19 mouse cellular contexts compared by ENCODE assay signal in genomic region chr19:59628296-59629160, GRCm38 (mm10).
DNase-seq lines count a peak whose midpoint lies in the region; ATAC-seq lines count a peak whose summit lies in the region.
"Had no signal": no experiment of that assay in that cellular context is flagged by ENCODE, and none has a peak within 500 bp of the region (broad histone marks: within the 10 kb centered on the region; RNA-seq: fewer than 3 reads in every experiment).

No protein-coding gene starts in this region.

- no peaks in the 10 kb centered on the region for H3K9me3 ChIP-seq in forebrain, embryonic 13.5 days (replicated peaks)
- H3K9me3 ChIP-seq in forebrain, embryonic 16.5 days (ENCODE audit: control insufficient read depth, low read length), result no peaks in the 10 kb centered on the region
- H3K9me3 ChIP-seq in kidney, embryonic 16.5 days (ENCODE audit: low read length), result no peaks in the 10 kb centered on the region
- H3K9me3 ChIP-seq in midbrain, embryonic 14.5 days (ENCODE audit: control insufficient read depth, low read length), result no peaks in the 10 kb centered on the region
- no peaks in the 10 kb centered on the region for H3K9me3 ChIP-seq in intestine, embryonic 15.5 days
- H3K9me3 ChIP-seq: limb, embryonic 12.5 days had no signal

- no peak overlapping the region for H3K27ac ChIP-seq in forebrain, embryonic 13.5 days
- H3K27ac ChIP-seq in forebrain, embryonic 16.5 days (ENCODE audit: low read length), result 0 out of 2 replicates have a peak overlapping the region, but pooled peaks have one; percentile 10
- H3K27ac ChIP-seq in kidney, embryonic 16.5 days (ENCODE audit: low read length), result no peak overlapping the region
- peak overlapping the region; percentile 71 for H3K27ac ChIP-seq in midbrain, embryonic 14.5 days (replicated peaks; ENCODE audit: low read depth, low read length)
- H3K27ac ChIP-seq in intestine, embryonic 15.5 days, result no peak overlapping the region
- H3K27ac ChIP-seq: heart, adult 2 months; left cerebral cortex, adult 2 months; limb, embryonic 12.5 days; stomach, postnatal 0 days had no signal

- peaks cover 17% of the 10 kb centered on the region for H3K27me3 ChIP-seq in forebrain, embryonic 13.5 days
- no peaks in the 10 kb centered on the region for H3K27me3 ChIP-seq in forebrain, embryonic 16.5 days (replicated peaks; ENCODE audit: control insufficient read depth, insufficient read depth, low read length)
- no peaks in the 10 kb centered on the region for H3K27me3 ChIP-seq in kidney, embryonic 16.5 days (ENCODE audit: insufficient read depth, low read length)
- H3K27me3 ChIP-seq in midbrain, embryonic 14.5 days (ENCODE audit: control insufficient read depth, insufficient read depth, low read length), result no peaks in the 10 kb centered on the region
- no peaks in the 10 kb centered on the region for H3K27me3 ChIP-seq in intestine, embryonic 15.5 days (replicated peaks)

- no peak overlapping the region for H3K9ac ChIP-seq in forebrain, embryonic 13.5 days
- no peak overlapping the region for H3K9ac ChIP-seq in forebrain, embryonic 16.5 days (replicated peaks; ENCODE audit: low read depth, low read length)
- H3K9ac ChIP-seq in kidney, embryonic 16.5 days (replicated peaks; ENCODE audit: low read length), result no peak overlapping the region
- H3K9ac ChIP-seq in midbrain, embryonic 14.5 days (replicated peaks; ENCODE audit: low read length), result no peak overlapping the region
- H3K9ac ChIP-seq in intestine, embryonic 15.5 days, result no peak overlapping the region
- H3K9ac ChIP-seq: limb, embryonic 12.5 days had no signal

- WGBS in forebrain, embryonic 13.5 days, result 49% methylated on average over 15 of the region's 15 CpGs
- 39% methylated on average over 15 of the region's 15 CpGs for WGBS in forebrain, embryonic 16.5 days
- WGBS in kidney, embryonic 16.5 days, result 47% methylated on average over 15 of the region's 15 CpGs
- 33% methylated on average over 15 of the region's 15 CpGs for WGBS in midbrain, embryonic 14.5 days
- 61% methylated on average over 15 of the region's 15 CpGs for WGBS in intestine, embryonic 15.5 days

- H3K36me3 ChIP-seq in forebrain, embryonic 13.5 days (ENCODE audit: poor library complexity, severe bottlenecking), result no peaks in the 10 kb centered on the region
- no peaks in the 10 kb centered on the region for H3K36me3 ChIP-seq in forebrain, embryonic 16.5 days (ENCODE audit: control insufficient read depth, insufficient read depth)
- H3K36me3 ChIP-seq in kidney, embryonic 16.5 days (ENCODE audit: insufficient read depth, low read length), result no peaks in the 10 kb centered on the region
- H3K36me3 ChIP-seq in midbrain, embryonic 14.5 days (ENCODE audit: control insufficient read depth, insufficient read depth, low read length), result no peaks in the 10 kb centered on the region
- H3K36me3 ChIP-seq in intestine, embryonic 15.5 days, result no peaks in the 10 kb centered on the region
- H3K36me3 ChIP-seq: limb, embryonic 12.5 days had no signal

- peak; percentile 76 for DNase-seq in midbrain, embryonic 14.5 days
- DNase-seq in gastrocnemius, postnatal 10 days, result no peak
- no peak for DNase-seq in layer of hippocampus, postnatal 10 days (ENCODE audit: low spot score in 2 of 2)
- no peak for DNase-seq in cerebellum, postnatal 25 days
- DNase-seq: cerebellum, adult 18-20 months; heart, adult 2 months; heart, postnatal 10 days; lung, postnatal 36 days; spleen, adult 18-20 months; thymus, postnatal 4 days had no signal

- H3K4me2 ChIP-seq in forebrain, embryonic 13.5 days, result peak overlapping the region; percentile 9; the same call in 1 of the 2 replicates
- H3K4me2 ChIP-seq in forebrain, embryonic 16.5 days (ENCODE audit: low read length), result no peak overlapping the region
- 0 out of 2 replicates have a peak overlapping the region, but pooled peaks have one; percentile 5 for H3K4me2 ChIP-seq in kidney, embryonic 16.5 days (replicated peaks; ENCODE audit: low read depth, low read length)
- H3K4me2 ChIP-seq in midbrain, embryonic 14.5 days (ENCODE audit: low read length), result peak overlapping the region; percentile 12
- H3K4me2 ChIP-seq in intestine, embryonic 15.5 days (replicated peaks), result no peak overlapping the region
- H3K4me2 ChIP-seq: limb, embryonic 12.5 days had no signal

- ATAC-seq in forebrain, embryonic 13.5 days, result no peak; the same call in 1 of the 2 replicates
- ATAC-seq in forebrain, embryonic 16.5 days, result no peak
- no peak for ATAC-seq in kidney, embryonic 16.5 days (ENCODE audit: low FRiP score, low TSS enrichment)
- peak; percentile 14; the same call in 1 of the 2 replicates for ATAC-seq in midbrain, embryonic 14.5 days (ENCODE audit: low FRiP score, low TSS enrichment)
- ATAC-seq in intestine, embryonic 15.5 days, result no peak
- ATAC-seq: activated CD4-positive, CD25-positive, alpha-beta regulatory T cell, adult 4 months; CD4-positive, CD25-positive, alpha-beta regulatory T cell, adult 4 months had no signal

- peaks cover 22% of the 10 kb centered on the region for H3K4me1 ChIP-seq in forebrain, embryonic 13.5 days
- H3K4me1 ChIP-seq in forebrain, embryonic 16.5 days (replicated peaks; ENCODE audit: control insufficient read depth, insufficient read depth, low read length), result peaks cover 13% of the 10 kb centered on the region
- peaks cover 45% of the 10 kb centered on the region for H3K4me1 ChIP-seq in kidney, embryonic 16.5 days (ENCODE audit: insufficient read depth, low read length)
- H3K4me1 ChIP-seq in midbrain, embryonic 14.5 days (ENCODE audit: control insufficient read depth, insufficient read depth, low read length), result peaks cover 22% of the 10 kb centered on the region
- no peaks in the 10 kb centered on the region for H3K4me1 ChIP-seq in intestine, embryonic 15.5 days (replicated peaks)

- no peak overlapping the region for H3K4me3 ChIP-seq in forebrain, embryonic 13.5 days
- H3K4me3 ChIP-seq in forebrain, embryonic 16.5 days (replicated peaks; ENCODE audit: low read length), result no peak overlapping the region
- no peak overlapping the region for H3K4me3 ChIP-seq in kidney, embryonic 16.5 days (ENCODE audit: low read length)
- H3K4me3 ChIP-seq in midbrain, embryonic 14.5 days (replicated peaks; ENCODE audit: low read depth, low read length), result no peak overlapping the region
- no peak overlapping the region for H3K4me3 ChIP-seq in intestine, embryonic 15.5 days (replicated peaks)
- H3K4me3 ChIP-seq: heart, adult 2 months; left cerebral cortex, adult 2 months; limb, embryonic 12.5 days had no signal

Comparison
In these comparisons a context has a peak if more than half of its experiments do, and no peak if none do; other contexts are left out.
1. H3K27ac ChIP-seq: peak in forebrain, embryonic 16.5 days (single experiment) and midbrain, embryonic 14.5 days (single experiment); none in forebrain, embryonic 13.5 days (single experiment), kidney, embryonic 16.5 days (single experiment) and intestine, embryonic 15.5 days (single experiment).
2. H3K4me2 ChIP-seq: peak in forebrain, embryonic 13.5 days (single experiment), kidney, embryonic 16.5 days (single experiment) and midbrain, embryonic 14.5 days (single experiment); none in forebrain, embryonic 16.5 days (single experiment) and intestine, embryonic 15.5 days (single experiment).